26 mouse cellular contexts compared by ENCODE assay signal in the genomic region with DNA sequence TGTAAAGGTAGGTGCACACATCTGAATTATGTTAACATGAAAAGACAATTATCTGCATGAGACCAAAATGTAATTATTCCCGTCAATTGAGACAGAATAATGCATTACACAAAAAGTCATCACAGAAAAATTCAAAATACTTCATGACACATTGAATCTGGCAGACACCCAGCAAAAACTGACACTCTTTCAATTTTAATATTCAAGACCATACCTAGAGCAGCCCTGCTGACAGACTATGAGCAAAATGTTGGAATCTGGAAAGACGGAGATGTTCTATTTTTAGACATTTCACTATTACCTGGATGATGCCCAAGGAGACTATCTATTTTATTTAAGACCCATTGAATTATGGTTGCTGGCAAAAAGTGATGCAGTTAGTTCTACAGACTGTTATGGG.
A peak's percentile ranks its signal among the peaks of the same experiment; 100 is the strongest.
DNase-seq lines count a peak whose midpoint lies in the region; ATAC-seq and TF ChIP-seq lines count a peak whose summit lies in the region.
"Had no signal": no experiment of that assay in that cellular context is flagged by ENCODE, and none has a peak within 500 bp of the region (broad histone marks: within the 10 kb centered on the region; RNA-seq: fewer than 3 reads in every experiment).

No protein-coding gene starts in this region.

- no peaks in the 10 kb centered on the region for H3K9me3 ChIP-seq in forebrain, embryonic 13.5 days (replicated peaks)
- H3K9me3 ChIP-seq in forebrain, embryonic 10.5 days: no peaks in the 10 kb centered on the region
- H3K9me3 ChIP-seq in hindbrain, postnatal 0 days (ENCODE audit: low read length): no peaks in the 10 kb centered on the region
- no peaks in the 10 kb centered on the region for H3K9me3 ChIP-seq in hindbrain, embryonic 13.5 days
- H3K9me3 ChIP-seq in midbrain, postnatal 0 days (ENCODE audit: low read length): no peaks in the 10 kb centered on the region
- no peaks in the 10 kb centered on the region for H3K9me3 ChIP-seq in midbrain, embryonic 11.5 days (ENCODE audit: control insufficient read depth, low read length)
- no peaks in the 10 kb centered on the region for H3K9me3 ChIP-seq in forebrain, postnatal 0 days (ENCODE audit: low read length)
- H3K9me3 ChIP-seq: G1E; heart, embryonic 12.5 days; heart, embryonic 15.5 days; hindbrain, embryonic 10.5 days had no signal

- H3K36me3 ChIP-seq in forebrain, embryonic 13.5 days (ENCODE audit: poor library complexity, severe bottlenecking): no peaks in the 10 kb centered on the region
- H3K36me3 ChIP-seq in forebrain, embryonic 10.5 days (replicated peaks): no peaks in the 10 kb centered on the region
- H3K36me3 ChIP-seq in hindbrain, postnatal 0 days (ENCODE audit: insufficient read depth, low read length): no peaks in the 10 kb centered on the region
- H3K36me3 ChIP-seq in hindbrain, embryonic 13.5 days: no peaks in the 10 kb centered on the region
- no peaks in the 10 kb centered on the region for H3K36me3 ChIP-seq in midbrain, postnatal 0 days (ENCODE audit: insufficient read depth, low read length)
- no peaks in the 10 kb centered on the region for H3K36me3 ChIP-seq in midbrain, embryonic 11.5 days (ENCODE audit: control insufficient read depth, insufficient read depth, low read length)
- H3K36me3 ChIP-seq in forebrain, postnatal 0 days (ENCODE audit: insufficient read depth): no peaks in the 10 kb centered on the region
- H3K36me3 ChIP-seq: G1E; heart, embryonic 12.5 days; heart, embryonic 15.5 days; hindbrain, embryonic 10.5 days had no signal

- WGBS in forebrain, embryonic 13.5 days: 88% methylated on average over 2 of the region's 2 CpGs
- 89% methylated on average over 2 of the region's 2 CpGs for WGBS in forebrain, embryonic 10.5 days
- 52% methylated on average over 2 of the region's 2 CpGs for WGBS in hindbrain, postnatal 0 days
- 78% methylated on average over 2 of the region's 2 CpGs for WGBS in hindbrain, embryonic 13.5 days
- 68% methylated on average over 2 of the region's 2 CpGs for WGBS in midbrain, postnatal 0 days
- WGBS in midbrain, embryonic 11.5 days: 90% methylated on average over 2 of the region's 2 CpGs
- 50% methylated on average over 2 of the region's 2 CpGs for WGBS in forebrain, postnatal 0 days

- no peaks in the 10 kb centered on the region for H3K27me3 ChIP-seq in forebrain, embryonic 13.5 days
- H3K27me3 ChIP-seq in forebrain, embryonic 10.5 days (ENCODE audit: poor library complexity, severe bottlenecking): no peaks in the 10 kb centered on the region
- no peaks in the 10 kb centered on the region for H3K27me3 ChIP-seq in hindbrain, postnatal 0 days (ENCODE audit: insufficient read depth, low read length)
- H3K27me3 ChIP-seq in hindbrain, embryonic 13.5 days: no peaks in the 10 kb centered on the region
- no peaks in the 10 kb centered on the region for H3K27me3 ChIP-seq in midbrain, postnatal 0 days (ENCODE audit: insufficient read depth, low read length)
- H3K27me3 ChIP-seq in midbrain, embryonic 11.5 days (ENCODE audit: control insufficient read depth, insufficient read depth, low read length): no peaks in the 10 kb centered on the region
- no peaks in the 10 kb centered on the region for H3K27me3 ChIP-seq in forebrain, postnatal 0 days (ENCODE audit: insufficient read depth, low read length)
- H3K27me3 ChIP-seq: CH12.LX; heart, embryonic 12.5 days; heart, embryonic 15.5 days had no signal

- no peak overlapping the region for H3K4me3 ChIP-seq in forebrain, embryonic 13.5 days
- no peak overlapping the region for H3K4me3 ChIP-seq in forebrain, embryonic 10.5 days
- no peak overlapping the region for H3K4me3 ChIP-seq in hindbrain, postnatal 0 days (ENCODE audit: low read length)
- no peak overlapping the region for H3K4me3 ChIP-seq in hindbrain, embryonic 13.5 days
- H3K4me3 ChIP-seq in midbrain, postnatal 0 days (ENCODE audit: low read depth, low read length): no peak overlapping the region
- no peak overlapping the region for H3K4me3 ChIP-seq in midbrain, embryonic 11.5 days (ENCODE audit: low read depth, low read length)
- H3K4me3 ChIP-seq in forebrain, postnatal 0 days (ENCODE audit: low read depth, low read length): no peak overlapping the region
- H3K4me3 ChIP-seq: heart, embryonic 12.5 days; heart, embryonic 15.5 days; hindbrain, embryonic 10.5 days had no signal

- no peaks in the 10 kb centered on the region for H3K4me1 ChIP-seq in forebrain, embryonic 13.5 days
- H3K4me1 ChIP-seq in forebrain, embryonic 10.5 days: no peaks in the 10 kb centered on the region
- H3K4me1 ChIP-seq in hindbrain, postnatal 0 days (ENCODE audit: insufficient read depth, low read length): no peaks in the 10 kb centered on the region
- H3K4me1 ChIP-seq in hindbrain, embryonic 13.5 days (replicated peaks): no peaks in the 10 kb centered on the region
- H3K4me1 ChIP-seq in midbrain, postnatal 0 days (ENCODE audit: insufficient read depth, low read length): no peaks in the 10 kb centered on the region
- H3K4me1 ChIP-seq in midbrain, embryonic 11.5 days (ENCODE audit: control insufficient read depth, insufficient read depth, low read length): no peaks in the 10 kb centered on the region
- no peaks in the 10 kb centered on the region for H3K4me1 ChIP-seq in forebrain, postnatal 0 days (ENCODE audit: insufficient read depth)
- H3K4me1 ChIP-seq: heart, embryonic 12.5 days; heart, embryonic 15.5 days; hindbrain, embryonic 10.5 days had no signal

- H3K27ac ChIP-seq in forebrain, embryonic 13.5 days: no peak overlapping the region
- no peak overlapping the region for H3K27ac ChIP-seq in forebrain, embryonic 10.5 days
- no peak overlapping the region for H3K27ac ChIP-seq in hindbrain, postnatal 0 days
- no peak overlapping the region for H3K27ac ChIP-seq in hindbrain, embryonic 13.5 days
- no peak overlapping the region for H3K27ac ChIP-seq in midbrain, postnatal 0 days (ENCODE audit: low read depth, low read length)
- H3K27ac ChIP-seq in midbrain, embryonic 11.5 days (ENCODE audit: low read depth, low read length): no peak overlapping the region
- H3K27ac ChIP-seq in forebrain, postnatal 0 days (ENCODE audit: low read depth, low read length): no peak overlapping the region
- H3K27ac ChIP-seq: heart, embryonic 15.5 days; hindbrain, embryonic 10.5 days; hindbrain, embryonic 14.5 days had no signal

- no peak for TF ChIP-seq CTCF in hindbrain, postnatal 0 days (IDR thresholded peaks at IDR 0.05; ENCODE audit: low read depth)
- no peak for TF ChIP-seq CTCF in midbrain, postnatal 0 days (IDR thresholded peaks at IDR 0.05)
- no peak for TF ChIP-seq CTCF in forebrain, postnatal 0 days (IDR thresholded peaks at IDR 0.05; ENCODE audit: low read depth)

- H3K4me2 ChIP-seq in forebrain, embryonic 13.5 days: no peak overlapping the region
- no peak overlapping the region for H3K4me2 ChIP-seq in hindbrain, postnatal 0 days (ENCODE audit: low read depth, low read length)
- no peak overlapping the region for H3K4me2 ChIP-seq in hindbrain, embryonic 13.5 days
- no peak overlapping the region for H3K4me2 ChIP-seq in midbrain, postnatal 0 days (ENCODE audit: low read depth, low read length, poor library complexity, severe bottlenecking)
- no peak overlapping the region for H3K4me2 ChIP-seq in midbrain, embryonic 11.5 days
- H3K4me2 ChIP-seq in forebrain, postnatal 0 days (ENCODE audit: low read depth): no peak overlapping the region
- H3K4me2 ChIP-seq: heart, embryonic 12.5 days; heart, embryonic 15.5 days; hindbrain, embryonic 14.5 days had no signal

- no peak overlapping the region for H3K9ac ChIP-seq in forebrain, embryonic 13.5 days
- no peak overlapping the region for H3K9ac ChIP-seq in hindbrain, postnatal 0 days (replicated peaks; ENCODE audit: low read length)
- H3K9ac ChIP-seq in hindbrain, embryonic 13.5 days: no peak overlapping the region
- no peak overlapping the region for H3K9ac ChIP-seq in midbrain, postnatal 0 days (replicated peaks; ENCODE audit: low read length, poor library complexity, severe bottlenecking)
- H3K9ac ChIP-seq in midbrain, embryonic 11.5 days (ENCODE audit: low read length): no peak overlapping the region
- no peak overlapping the region for H3K9ac ChIP-seq in forebrain, postnatal 0 days
- H3K9ac ChIP-seq: heart, embryonic 12.5 days; heart, embryonic 15.5 days; hindbrain, embryonic 14.5 days had no signal

- peak; percentile 21; the same call in 1 of the 2 replicates for ATAC-seq in forebrain, embryonic 13.5 days
- no peak for ATAC-seq in hindbrain, postnatal 0 days
- ATAC-seq in hindbrain, embryonic 13.5 days (ENCODE audit: low FRiP score): no peak
- no peak for ATAC-seq in midbrain, postnatal 0 days (ENCODE audit: low FRiP score)
- no peak for ATAC-seq in midbrain, embryonic 11.5 days (ENCODE audit: low FRiP score)
- no peak; the same call in 1 of the 2 replicates for ATAC-seq in forebrain, postnatal 0 days
- ATAC-seq: intestine, postnatal 0 days had no signal

- DNase-seq in forebrain, embryonic 10.5 days (ENCODE audit: extremely low spot score, low spot score): no peak
- DNase-seq in hindbrain, postnatal 0 days (ENCODE audit: low spot score): peak; percentile 20
- DNase-seq in midbrain, postnatal 0 days (ENCODE audit: low spot score): peak; percentile 21
- no peak for DNase-seq in midbrain, embryonic 11.5 days (ENCODE audit: low spot score, missing footprints)
- DNase-seq in forebrain, postnatal 0 days: peak; percentile 53
- DNase-seq in embryo, embryonic 10.5 days (ENCODE audit: low spot score): no peak
- DNase-seq: adrenal gland, adult 8-10 months; adrenal gland, postnatal 25 days; B cell, adult 2 months; cerebellum, adult 2 months; cerebellum, adult 9-11 months; cerebellum, postnatal 36 days; gastrocnemius, postnatal 25 days; heart, adult 18-20 months; heart, postnatal 10 days; heart, postnatal 36 days; kidney, adult 2 months had no signal

Comparison
In these comparisons a context has a peak if more than half of its experiments do, and no peak if none do; other contexts are left out.
1. DNase-seq: peak in hindbrain, postnatal 0 days (single experiment), midbrain, postnatal 0 days (single experiment) and forebrain, postnatal 0 days (single experiment); none in forebrain, embryonic 10.5 days (single experiment), midbrain, embryonic 11.5 days (single experiment) and embryo, embryonic 10.5 days (single experiment).